Mouse (Mus musculus): ENCODE results near the gene Dao. TPM values are rescaled to one million over a fixed set of nuclear protein-coding genes. Genes with fewer than 3 reads are reported as not detected.

The Dao gene
- polyA plus RNA-seq, 1 experiment, result 11.9 TPM

GRCm38 (mm10) chr5:114063958-114064357 lies 60.5 kb downstream of the Dao start:
- no peak overlapping the region for H3K4me3 ChIP-seq (ENCODE audit: low read depth, low read length)
- H3K27me3 ChIP-seq (ENCODE audit: control insufficient read depth, insufficient read depth, low read length), result no peaks in the 10 kb centered on the region
- 59% methylated on average over 4 of the region's 4 CpGs for WGBS
- H3K27ac ChIP-seq (ENCODE audit: insufficient read depth, low read depth, low read length), result no peak overlapping the region
- no peak for TF ChIP-seq CTCF (IDR thresholded peaks at IDR 0.05; ENCODE audit: extremely low read depth, insufficient read length, insufficient replicate concordance, low read depth, low read length)
- no peak for TF ChIP-seq POLR2A (IDR thresholded peaks at IDR 0.05; ENCODE audit: low read depth, low read length)
- H3K36me3 ChIP-seq (ENCODE audit: control insufficient read depth, insufficient read depth, low read length), result no peaks in the 10 kb centered on the region
- no peaks in the 10 kb centered on the region for H3K4me1 ChIP-seq (ENCODE audit: control insufficient read depth, insufficient read depth, insufficient read length, low read length)

- WGBS, result 91% methylated on average over 6 of the region's 6 CpGs
- Histone ChIP-seq H3K27me3 (ENCODE audit: control insufficient read depth, insufficient read depth, low read length) (no peaks in the 10 kb centered on the region), H3K4me3 (ENCODE audit: low read depth, low read length) (no peak within 1 kb of the TSS), H3K4me1 (ENCODE audit: control insufficient read depth, insufficient read depth, insufficient read length, low read length) (no peaks in the 10 kb centered on the region), H3K27ac (ENCODE audit: insufficient read depth, low read depth, low read length) (no peak within 1 kb of the TSS), H3K36me3 (ENCODE audit: control insufficient read depth, insufficient read depth, low read length) (no peaks in the 10 kb centered on the region)
- no peak for TF ChIP-seq POLR2A (IDR thresholded peaks at IDR 0.05; ENCODE audit: low read depth, low read length)
- no peak for TF ChIP-seq CTCF (IDR thresholded peaks at IDR 0.05; ENCODE audit: extremely low read depth, insufficient read length, insufficient replicate concordance, low read depth, low read length)
These were observed 61.7 kb downstream of the Dao start, which contains the start of gene Usp30 for GRCm38 (mm10) chr5:114065161-114065560. TSS of gene Usp30 (plus strand) at chr5:114065461.

GRCm38 (mm10) chr5:114066601-114067000 lies 63.1 kb downstream of the Dao start:
- 41% methylated on average over 6 of the region's 6 CpGs for WGBS
- H3K27ac ChIP-seq (ENCODE audit: insufficient read depth, low read depth, low read length), result no peak overlapping the region
- no peak for TF ChIP-seq CTCF (IDR thresholded peaks at IDR 0.05; ENCODE audit: extremely low read depth, insufficient read length, insufficient replicate concordance, low read depth, low read length)
- TF ChIP-seq POLR2A (IDR thresholded peaks at IDR 0.05; ENCODE audit: low read depth, low read length), result no peak
- no peaks in the 10 kb centered on the region for H3K36me3 ChIP-seq (ENCODE audit: control insufficient read depth, insufficient read depth, low read length)
- H3K4me3 ChIP-seq (ENCODE audit: low read depth, low read length), result no peak overlapping the region
- no peaks in the 10 kb centered on the region for H3K4me1 ChIP-seq (ENCODE audit: control insufficient read depth, insufficient read depth, insufficient read length, low read length)
- H3K27me3 ChIP-seq (ENCODE audit: control insufficient read depth, insufficient read depth, low read length), result no peaks in the 10 kb centered on the region

GRCm38 (mm10) chr5:114067543-114067942 lies 64.0 kb downstream of the Dao start:
- no peak overlapping the region for H3K27ac ChIP-seq (ENCODE audit: insufficient read depth, low read depth, low read length)
- no peaks in the 10 kb centered on the region for H3K27me3 ChIP-seq (ENCODE audit: control insufficient read depth, insufficient read depth, low read length)
- H3K4me3 ChIP-seq (ENCODE audit: low read depth, low read length), result no peak overlapping the region
- TF ChIP-seq CTCF (IDR thresholded peaks at IDR 0.05; ENCODE audit: extremely low read depth, insufficient read length, insufficient replicate concordance, low read depth, low read length) (no peak), POLR2A (IDR thresholded peaks at IDR 0.05; ENCODE audit: low read depth, low read length) (no peak)
- WGBS, result 80% methylated on average over 9 of the region's 9 CpGs
- no peaks in the 10 kb centered on the region for H3K36me3 ChIP-seq (ENCODE audit: control insufficient read depth, insufficient read depth, low read length)
- H3K4me1 ChIP-seq (ENCODE audit: control insufficient read depth, insufficient read depth, insufficient read length, low read length), result no peaks in the 10 kb centered on the region

GRCm38 (mm10) chr5:114067982-114068381 lies 64.5 kb downstream of the Dao start:
- no peak overlapping the region for H3K27ac ChIP-seq (ENCODE audit: insufficient read depth, low read depth, low read length)
- H3K36me3 ChIP-seq (ENCODE audit: control insufficient read depth, insufficient read depth, low read length), result no peaks in the 10 kb centered on the region
- no peaks in the 10 kb centered on the region for H3K4me1 ChIP-seq (ENCODE audit: control insufficient read depth, insufficient read depth, insufficient read length, low read length)
- TF ChIP-seq CTCF (IDR thresholded peaks at IDR 0.05; ENCODE audit: extremely low read depth, insufficient read length, insufficient replicate concordance, low read depth, low read length), result no peak
- no peak for TF ChIP-seq POLR2A (IDR thresholded peaks at IDR 0.05; ENCODE audit: low read depth, low read length)
- no peaks in the 10 kb centered on the region for H3K27me3 ChIP-seq (ENCODE audit: control insufficient read depth, insufficient read depth, low read length)
- 67% methylated on average over 9 of the region's 9 CpGs for WGBS
- H3K4me3 ChIP-seq (ENCODE audit: low read depth, low read length), result no peak overlapping the region

GRCm38 (mm10) chr5:114070858-114071257 lies 67.4 kb downstream of the Dao start:
- no peaks in the 10 kb centered on the region for H3K36me3 ChIP-seq (ENCODE audit: control insufficient read depth, insufficient read depth, low read length)
- no peak overlapping the region for H3K4me3 ChIP-seq (ENCODE audit: low read depth, low read length)
- no peaks in the 10 kb centered on the region for H3K27me3 ChIP-seq (ENCODE audit: control insufficient read depth, insufficient read depth, low read length)
- WGBS, result 92% methylated on average over 4 of the region's 4 CpGs
- TF ChIP-seq POLR2A (IDR thresholded peaks at IDR 0.05; ENCODE audit: low read depth, low read length) (no peak), CTCF (IDR thresholded peaks at IDR 0.05; ENCODE audit: extremely low read depth, insufficient read length, insufficient replicate concordance, low read depth, low read length) (no peak)
- H3K4me1 ChIP-seq (ENCODE audit: control insufficient read depth, insufficient read depth, insufficient read length, low read length), result no peaks in the 10 kb centered on the region
- no peak overlapping the region for H3K27ac ChIP-seq (ENCODE audit: insufficient read depth, low read depth, low read length)

GRCm38 (mm10) chr5:114072262-114072661 lies 68.8 kb downstream of the Dao start:
- Histone ChIP-seq H3K36me3 (ENCODE audit: control insufficient read depth, insufficient read depth, low read length) (no peaks in the 10 kb centered on the region), H3K27me3 (ENCODE audit: control insufficient read depth, insufficient read depth, low read length) (no peaks in the 10 kb centered on the region), H3K4me1 (ENCODE audit: control insufficient read depth, insufficient read depth, insufficient read length, low read length) (no peaks in the 10 kb centered on the region), H3K27ac (ENCODE audit: insufficient read depth, low read depth, low read length) (no peak overlapping the region), H3K4me3 (ENCODE audit: low read depth, low read length) (no peak overlapping the region)
- TF ChIP-seq CTCF (IDR thresholded peaks at IDR 0.05; ENCODE audit: extremely low read depth, insufficient read length, insufficient replicate concordance, low read depth, low read length) (no peak), POLR2A (IDR thresholded peaks at IDR 0.05; ENCODE audit: low read depth, low read length) (no peak)
- WGBS, result 36% methylated on average over 2 of the region's 2 CpGs

Other genes with a start within 250 kb of the Dao start
- 9.3 and 10.7 TPM in 2 replicates for gene Sart3, start 231.2 kb upstream of the Dao start, polyA plus RNA-seq (2012; rRNA removed)
- gene Iscu, start 231.0 kb upstream of the Dao start, polyA plus RNA-seq (2012; rRNA removed), result 31.2 and 57.5 TPM in 2 replicates
- gene Tmem119, start 203.2 kb upstream of the Dao start, polyA plus RNA-seq (2012; rRNA removed), result 10.1 and 13.5 TPM in 2 replicates
- 31.5 and 52.3 TPM in 2 replicates for gene Selplg, start 171.1 kb upstream of the Dao start, polyA plus RNA-seq (2012; rRNA removed)
- 68.3 and 144 TPM in 2 replicates for gene Coro1c, start 94.9 kb upstream of the Dao start, polyA plus RNA-seq (2012; rRNA removed)
- gene Ssh1, start 9.8 kb upstream of the Dao start, polyA plus RNA-seq (2012; rRNA removed), result 6.7 and 11.3 TPM in 2 replicates
- 6.2 and 10.9 TPM in 2 replicates for gene Usp30, start 61.8 kb downstream of the Dao start, polyA plus RNA-seq (2012; rRNA removed)
- gene Svop, start 87.9 kb downstream of the Dao start, polyA plus RNA-seq (2012; rRNA removed), result 0.15 and 0.42 TPM in 2 replicates
- 3.1 and 6.6 TPM in 2 replicates for gene Alkbh2, start 124.5 kb downstream of the Dao start, polyA plus RNA-seq (2012; rRNA removed)
- gene Ung, start 126.7 kb downstream of the Dao start, polyA plus RNA-seq (2012; rRNA removed), result 4.8 and 6.7 TPM in 2 replicates
- gene Acacb, start 142.8 kb downstream of the Dao start, polyA plus RNA-seq (2012; rRNA removed), result 3.1 and 5.9 TPM in 2 replicates